Mouse (Mus musculus) neural tube, embryonic 10.5 days (tissue): Measurements from ENCODE around the gene Cdh8.
"Not testable (repeated sequence)": the region's sequence is repeated elsewhere in the genome, so short reads cannot be mapped to it uniquely, and the experiment has no call there.

Experiments used
- DNase-seq: peaks from one replicate; pipeline ENCODE4 v3.0.0-alpha.2; 2017; ENCODE audit warnings: low spot score; ENCODE audit errors: extremely low spot score

The Cdh8 gene

DNA sequence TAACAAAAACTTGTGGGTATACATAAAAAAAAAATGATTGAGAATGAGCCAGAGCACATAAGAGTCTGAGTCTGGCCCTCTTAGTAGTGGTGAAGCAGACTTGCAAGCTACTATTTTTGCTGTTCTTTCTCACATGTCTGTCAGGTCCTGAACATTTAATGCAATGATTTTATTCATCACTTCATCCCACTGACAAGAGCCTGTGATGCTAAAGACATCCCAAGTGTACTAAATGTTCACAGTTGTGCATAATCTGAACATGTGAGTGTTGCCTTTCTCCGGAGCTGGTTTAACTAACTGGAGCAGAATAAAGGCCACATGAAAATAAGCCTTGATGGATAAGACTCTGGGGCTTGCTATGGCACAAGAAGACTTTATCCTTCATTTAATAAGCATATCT, 131.2 kb downstream of the Cdh8 start:
- DNase-seq = no peak

DNA sequence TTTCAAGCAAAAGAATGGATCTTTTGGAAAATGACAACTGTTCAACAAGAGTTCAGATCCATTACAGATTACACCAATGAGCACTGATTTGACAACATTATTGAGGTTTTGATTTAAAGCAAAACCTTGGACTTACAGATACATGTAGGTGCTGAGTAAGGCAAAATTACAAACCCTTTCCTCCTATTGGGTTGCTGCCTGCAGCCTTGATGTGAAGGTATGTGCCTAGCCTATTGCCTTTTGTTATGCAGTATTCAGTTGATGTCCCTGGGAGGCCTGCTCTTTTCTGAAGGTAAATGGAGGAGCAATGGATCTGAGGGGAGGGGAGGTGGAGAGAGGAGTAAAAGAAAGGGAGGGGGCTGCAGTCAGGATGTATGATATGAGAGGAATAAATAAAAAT, 135.9 kb downstream of the Cdh8 start:
- no peak for DNase-seq

GRCm38 (mm10) chr8:99267133-99267532, 149.1 kb downstream of the Cdh8 start:
- no peak for DNase-seq

GRCm38 (mm10) chr8:99234372-99234771, 181.9 kb downstream of the Cdh8 start:
- no peak for DNase-seq

DNA sequence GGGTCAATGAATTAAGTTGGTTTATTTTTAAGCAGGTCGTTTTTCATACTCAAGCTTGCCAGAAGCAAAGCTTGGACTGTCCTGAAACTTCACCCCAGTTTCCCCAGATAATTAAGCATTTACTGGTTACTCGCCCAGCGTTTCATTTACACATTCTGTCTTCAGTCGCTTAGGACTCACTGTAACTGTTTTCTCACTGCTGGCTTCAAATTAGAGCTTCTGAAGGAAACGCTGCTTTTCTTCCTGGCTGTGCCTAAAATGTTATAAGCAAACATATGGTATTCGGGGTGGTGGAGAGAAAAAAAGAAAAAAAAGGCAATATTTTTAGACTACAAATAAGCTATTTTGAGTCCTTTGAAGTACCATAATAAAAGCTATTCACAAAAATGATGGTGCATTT, 192.6 kb downstream of the Cdh8 start:
- DNase-seq = no peak

DNA sequence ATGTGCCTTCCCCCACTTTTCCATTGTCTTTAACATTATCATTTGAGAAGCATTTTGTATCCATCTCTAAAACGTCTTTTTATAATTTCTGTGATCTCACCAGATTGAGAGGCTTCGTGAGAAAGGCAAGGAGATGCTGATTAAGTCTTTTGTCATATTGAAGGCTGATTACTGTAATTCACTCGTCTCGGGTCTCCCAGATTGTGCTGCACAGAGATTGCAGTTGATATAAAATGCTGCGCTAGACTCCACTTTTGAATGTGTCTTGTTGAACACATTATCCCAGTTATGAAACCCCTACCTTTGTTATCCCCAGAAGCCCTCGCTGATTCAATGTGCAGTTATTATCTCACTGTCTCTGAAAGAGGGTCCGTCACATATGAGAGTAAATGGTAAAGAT, 211.1 kb downstream of the Cdh8 start:
- no peak for DNase-seq

DNA sequence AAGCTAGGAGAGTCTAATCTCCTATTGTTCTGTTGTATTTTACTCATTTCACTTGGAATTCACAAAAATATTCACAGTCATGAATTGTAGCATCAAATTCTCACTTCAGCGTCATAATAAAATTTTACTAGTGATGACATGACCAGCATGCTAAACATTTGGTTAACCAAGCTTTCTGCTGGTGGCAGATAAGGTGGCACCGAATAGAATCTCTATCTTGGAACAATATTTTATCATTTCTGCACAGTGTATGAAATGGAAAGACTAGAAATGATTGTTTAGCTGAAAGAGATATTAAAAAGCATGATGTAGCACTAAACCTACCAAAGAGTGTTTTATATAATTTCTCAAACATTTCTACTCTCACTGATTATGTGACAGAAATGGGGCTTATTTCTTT, 225.6 kb downstream of the Cdh8 start:
- DNase-seq = no peak

DNA sequence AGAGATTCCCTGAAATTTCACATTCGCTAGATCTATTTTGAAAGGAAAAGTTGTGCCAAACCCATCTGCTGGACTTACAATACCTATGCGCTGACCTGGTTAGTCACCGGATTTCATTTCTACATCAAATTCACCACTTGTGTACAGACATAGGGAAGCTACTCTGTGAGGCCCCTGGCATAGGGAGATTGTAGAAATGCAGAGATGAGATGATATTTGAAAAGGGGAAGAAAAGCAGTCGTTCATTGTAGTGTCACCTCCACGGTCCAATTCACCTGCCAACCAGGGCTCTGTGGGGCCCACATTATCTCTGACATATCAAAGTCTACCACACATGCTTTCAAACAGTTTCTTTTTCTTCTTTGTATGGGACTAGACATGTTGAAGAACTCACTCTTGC, 229.4 kb downstream of the Cdh8 start:
- no peak for DNase-seq

DNA sequence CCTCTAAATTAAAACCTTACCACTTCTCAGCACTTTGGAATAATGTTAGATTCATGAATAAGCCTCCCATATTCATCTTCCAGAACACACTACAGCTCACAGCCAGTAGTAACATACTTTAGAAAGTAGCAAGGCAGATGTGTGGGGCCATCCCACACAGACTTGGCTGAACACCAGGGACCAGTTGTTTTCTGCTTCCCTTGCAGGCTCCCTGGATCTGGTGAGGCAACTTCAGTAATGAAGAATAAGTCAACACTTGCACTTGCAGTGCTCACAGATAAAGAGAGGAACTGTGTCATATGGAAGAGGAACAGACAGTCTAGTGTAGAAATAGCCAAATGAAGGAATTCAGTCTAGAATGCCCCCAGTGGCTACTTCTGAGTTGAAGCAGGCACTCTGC, 232.1 kb downstream of the Cdh8 start:
- DNase-seq = no peak

GRCm38 (mm10) chr8:99166966-99167365, 249.3 kb downstream of the Cdh8 start:
- DNase-seq = no peak

DNA sequence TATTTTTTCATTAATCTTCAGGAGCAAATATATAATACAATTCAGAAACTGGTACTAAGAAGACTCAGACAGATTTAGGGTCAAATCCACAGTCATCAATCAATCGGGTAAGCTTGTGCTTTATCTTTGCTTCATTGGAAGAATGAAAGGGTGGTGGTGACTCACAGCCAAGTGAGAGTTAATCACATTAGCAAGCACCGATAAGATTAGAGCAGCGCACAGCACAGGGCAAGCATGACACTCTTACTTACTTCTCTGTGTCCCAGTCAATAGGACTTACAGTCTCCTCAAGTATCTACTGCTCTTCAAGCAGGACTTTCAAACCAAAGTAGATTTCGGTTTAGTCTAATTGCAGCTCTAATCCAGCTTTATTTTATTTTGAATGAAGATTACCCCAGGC, 254.6 kb downstream of the Cdh8 start:
- no peak for DNase-seq

DNA sequence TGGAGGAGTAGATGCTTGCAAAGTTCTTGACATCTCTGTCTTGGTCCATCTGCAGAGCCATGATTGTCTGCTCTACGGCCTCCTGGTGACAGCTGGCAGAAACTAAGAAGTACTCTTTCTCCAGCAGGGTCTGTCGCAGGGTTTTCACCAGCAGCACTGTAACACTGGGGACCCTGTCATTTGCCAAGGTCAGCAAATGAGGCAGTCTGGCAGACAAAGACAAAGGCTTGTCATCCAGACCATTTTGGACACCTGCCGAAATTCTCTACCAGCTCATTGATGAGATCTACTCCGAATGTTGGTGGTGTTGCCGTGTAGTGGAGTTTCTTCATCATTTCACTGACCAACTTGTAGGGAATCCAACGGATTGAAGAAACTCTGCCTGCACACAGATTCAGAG, 270.8 kb downstream of the Cdh8 start:
- no peak for DNase-seq

- not testable (repeated sequence) for DNase-seq
Measured at GRCm38 (mm10) chr8:99144761-99145160, 271.5 kb downstream of the Cdh8 start.

GRCm38 (mm10) chr8:99098453-99098852, 317.8 kb downstream of the Cdh8 start:
- DNase-seq = no peak

DNA sequence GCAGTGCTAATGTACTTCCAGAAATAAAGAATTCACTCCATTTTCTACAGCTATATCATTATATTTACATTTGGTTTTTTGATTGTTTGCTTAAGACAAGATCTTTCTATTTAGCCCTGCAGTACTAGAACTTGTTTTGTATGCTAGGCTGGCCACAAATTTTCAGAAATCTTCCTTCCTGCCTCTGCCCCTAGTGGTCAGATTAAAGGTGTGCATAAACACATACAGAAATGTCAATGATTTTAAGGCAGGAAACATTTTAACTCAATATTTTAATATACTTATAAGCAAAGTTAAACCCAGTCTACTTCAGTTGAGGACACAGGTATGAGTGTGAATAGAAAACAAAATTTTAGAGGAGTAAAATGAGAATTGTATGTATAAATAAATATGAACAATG, 364.9 kb downstream of the Cdh8 start:
- DNase-seq = no peak

DNA sequence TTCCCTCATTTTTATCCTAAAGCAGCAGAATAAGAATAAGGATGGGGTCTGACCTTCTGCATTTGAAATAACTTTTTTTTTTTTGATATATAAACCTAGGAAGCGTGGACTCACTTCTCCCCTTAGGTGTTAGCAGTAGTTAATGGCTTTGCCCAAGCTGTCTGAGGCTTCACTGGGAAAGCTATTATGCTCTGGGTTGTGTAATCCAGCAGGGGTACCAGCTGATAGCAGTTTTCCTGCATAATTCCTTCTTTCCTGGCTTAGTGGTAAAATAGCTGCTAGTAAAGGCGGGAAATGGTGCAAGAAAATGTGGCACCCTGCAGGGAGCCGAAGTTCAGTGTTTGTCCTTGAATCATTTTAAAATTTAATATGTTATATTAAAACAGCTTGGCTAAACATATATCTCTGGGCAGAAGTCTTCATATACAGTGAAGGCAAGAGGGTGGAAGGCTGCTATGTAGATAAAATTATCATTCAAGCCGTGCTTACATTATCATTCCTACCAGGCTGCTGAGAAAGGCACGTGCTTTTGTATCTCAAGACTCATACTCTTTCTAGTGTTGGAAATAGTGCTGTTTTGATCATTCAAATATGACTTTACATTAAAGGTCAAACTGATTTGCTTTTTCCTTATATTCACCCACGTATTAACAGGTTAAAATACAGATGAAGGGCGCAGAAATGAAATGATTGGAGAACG, 367.5 kb downstream of the Cdh8 start:
- no peak for DNase-seq

- DNase-seq = no peak
Measured at GRCm38 (mm10) chr8:99040423-99040822, 375.8 kb downstream of the Cdh8 start.

DNA sequence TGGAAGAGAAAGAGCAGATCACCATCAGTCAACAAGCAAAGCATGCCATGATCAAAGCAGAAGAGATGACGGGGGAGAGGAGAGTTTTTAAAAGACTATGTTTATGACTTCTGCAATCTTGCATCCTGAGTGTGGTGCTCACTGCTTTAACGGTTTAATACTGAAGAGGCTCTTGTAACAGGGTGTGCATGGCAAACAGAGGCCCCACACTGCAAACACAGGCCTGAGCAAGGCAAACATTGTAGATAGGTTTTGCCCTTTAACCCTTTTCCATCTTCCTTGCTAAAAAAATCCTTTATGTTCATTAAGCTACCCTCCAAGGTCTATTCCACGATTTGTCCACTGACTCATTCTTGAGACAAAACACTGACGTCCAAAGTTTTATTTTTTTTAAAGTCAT, 385.2 kb downstream of the Cdh8 start:
- DNase-seq = no peak
